Mouse (Mus musculus): ENCODE measurements at regions not wholly inside any gene's neighbourhood (a gene's known extent, or its start where the extent isn't known, plus 50 kb on each side); places are given as distances from the start of the nearest gene placed in this dataset.

DNA sequence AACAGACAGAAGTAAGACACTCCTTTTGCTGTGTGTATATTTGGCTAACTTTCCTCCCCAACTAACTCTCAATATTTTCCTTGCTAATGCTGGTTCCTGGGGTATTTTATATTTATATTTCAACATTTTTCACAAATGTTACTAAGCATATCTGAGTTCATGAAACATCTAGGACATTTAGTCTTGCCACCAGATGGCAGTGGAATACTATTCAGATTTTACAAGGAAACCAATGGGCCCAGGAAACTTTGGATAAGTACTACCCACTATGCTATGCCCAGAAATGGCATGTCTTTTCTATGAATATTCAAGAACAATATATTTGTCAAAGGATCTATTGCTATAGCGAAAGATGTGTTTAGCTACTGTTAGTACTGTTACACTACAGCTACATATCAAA is 251.1 kb downstream of the Car8 start:
- 67% methylated on average over 1 of the region's 1 CpGs for WGBS (ENCODE audit: insufficient replicate concordance)
- no peaks in the 10 kb centered on the region for H3K27me3 ChIP-seq
- no peak overlapping the region for H3K4me3 ChIP-seq (replicated peaks)
- no peak overlapping the region for H3K4me2 ChIP-seq
- no peak for ATAC-seq (ENCODE audit: insufficient read depth)
- no peaks in the 10 kb centered on the region for H3K4me1 ChIP-seq (replicated peaks)
- no peaks in the 10 kb centered on the region for H3K9me3 ChIP-seq (replicated peaks)
- no peak overlapping the region for H3K9ac ChIP-seq
- no peak overlapping the region for H3K27ac ChIP-seq (replicated peaks)
- H3K36me3 ChIP-seq (replicated peaks), result no peaks in the 10 kb centered on the region

DNA sequence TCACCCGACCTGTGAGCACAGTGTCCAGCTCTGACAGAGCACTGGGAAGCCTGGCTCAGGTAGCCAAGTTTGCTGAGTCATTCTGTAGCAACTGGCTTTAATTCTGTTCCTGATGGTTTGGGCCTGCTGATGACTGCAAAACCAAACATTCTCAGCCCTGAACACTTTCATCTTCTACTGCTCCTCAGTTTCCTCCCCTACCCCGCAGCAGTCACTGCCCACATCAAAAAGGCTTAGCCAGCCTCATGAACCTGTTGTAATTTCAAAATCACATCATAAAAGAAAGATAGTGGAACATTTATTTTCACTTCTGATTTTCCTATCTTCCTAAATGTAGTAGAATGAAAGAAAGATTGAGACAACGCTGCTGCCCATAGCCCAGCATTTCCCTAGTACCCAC is 251.5 kb downstream of the Car8 start:
- Histone ChIP-seq H3K4me3 (replicated peaks) (no peak overlapping the region), H3K36me3 (replicated peaks) (no peaks in the 10 kb centered on the region), H3K27ac (replicated peaks) (no peak overlapping the region), H3K9ac (no peak overlapping the region), H3K4me1 (replicated peaks) (no peaks in the 10 kb centered on the region), H3K4me2 (no peak overlapping the region), H3K27me3 (no peaks in the 10 kb centered on the region), H3K9me3 (replicated peaks) (no peaks in the 10 kb centered on the region)
- 48% methylated on average over 3 of the region's 3 CpGs for WGBS (ENCODE audit: insufficient replicate concordance)
- no peak for ATAC-seq (ENCODE audit: insufficient read depth)

DNA sequence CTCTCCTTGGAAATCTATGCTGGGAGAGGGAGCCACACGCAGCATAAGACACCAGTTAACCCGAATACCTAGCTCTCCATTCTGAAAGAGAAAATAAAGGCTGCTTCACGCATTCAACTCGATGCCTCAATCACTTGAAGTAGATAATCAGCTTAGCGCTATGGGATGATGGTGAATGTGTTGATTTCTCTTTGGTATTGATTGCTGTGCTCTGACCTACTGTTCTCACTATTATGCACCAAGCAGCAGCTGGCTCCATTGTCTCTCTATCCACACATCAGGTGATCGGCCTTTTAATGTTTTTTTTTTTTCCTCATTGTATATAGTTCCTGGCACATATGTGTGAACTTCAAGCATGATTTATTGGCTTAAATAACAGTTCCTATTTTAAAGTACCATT is 254.0 kb downstream of the Car8 start:
- no peaks in the 10 kb centered on the region for H3K27me3 ChIP-seq
- H3K9me3 ChIP-seq (replicated peaks), result no peaks in the 10 kb centered on the region
- H3K9ac ChIP-seq, result no peak overlapping the region
- no peak overlapping the region for H3K27ac ChIP-seq (replicated peaks)
- no peak for ATAC-seq (ENCODE audit: insufficient read depth)
- H3K4me1 ChIP-seq (replicated peaks), result no peaks in the 10 kb centered on the region
- H3K36me3 ChIP-seq (replicated peaks), result no peaks in the 10 kb centered on the region
- H3K4me3 ChIP-seq (replicated peaks), result no peak overlapping the region
- H3K4me2 ChIP-seq, result no peak overlapping the region
- 67% methylated on average over 6 of the region's 6 CpGs for WGBS (ENCODE audit: insufficient replicate concordance)

DNA sequence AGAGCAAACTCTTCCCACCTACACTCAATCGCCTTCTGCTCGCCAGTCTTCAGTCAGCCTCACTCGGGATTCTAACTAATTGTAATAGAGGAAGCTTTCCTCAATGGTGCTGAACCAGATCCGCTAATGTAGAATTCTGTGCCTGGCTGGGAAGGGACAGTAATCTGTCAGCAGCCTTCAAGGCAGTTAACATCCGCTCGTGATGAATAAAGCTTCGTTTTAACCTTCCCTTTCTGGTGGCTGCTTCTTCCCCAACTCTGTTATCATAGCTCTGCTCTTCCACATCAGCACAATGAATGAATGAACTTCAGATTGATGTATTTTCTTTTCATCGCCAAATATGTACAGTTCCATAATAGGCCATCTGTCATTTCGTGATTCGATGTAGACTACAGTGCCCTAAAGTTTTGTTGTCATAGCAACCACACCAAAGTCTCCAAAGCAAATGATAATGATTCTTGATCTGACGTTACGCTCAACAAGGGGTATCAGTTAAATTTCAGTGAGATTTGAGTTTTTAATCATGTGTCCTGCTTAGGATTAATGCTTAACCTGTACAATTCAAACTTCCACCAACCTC is 259.0 kb downstream of the Car8 start:
- H3K27ac ChIP-seq (replicated peaks), result no peak overlapping the region
- H3K4me3 ChIP-seq (replicated peaks), result no peak overlapping the region
- 69% methylated on average over 12 of the region's 12 CpGs for WGBS (ENCODE audit: insufficient replicate concordance)
- no peak for ATAC-seq (ENCODE audit: insufficient read depth)
- no peak overlapping the region for H3K9ac ChIP-seq
- H3K4me1 ChIP-seq (replicated peaks), result no peaks in the 10 kb centered on the region
- H3K36me3 ChIP-seq (replicated peaks), result no peaks in the 10 kb centered on the region
- no peaks in the 10 kb centered on the region for H3K27me3 ChIP-seq
- no peak overlapping the region for H3K4me2 ChIP-seq
- H3K9me3 ChIP-seq (replicated peaks), result no peaks in the 10 kb centered on the region

DNA sequence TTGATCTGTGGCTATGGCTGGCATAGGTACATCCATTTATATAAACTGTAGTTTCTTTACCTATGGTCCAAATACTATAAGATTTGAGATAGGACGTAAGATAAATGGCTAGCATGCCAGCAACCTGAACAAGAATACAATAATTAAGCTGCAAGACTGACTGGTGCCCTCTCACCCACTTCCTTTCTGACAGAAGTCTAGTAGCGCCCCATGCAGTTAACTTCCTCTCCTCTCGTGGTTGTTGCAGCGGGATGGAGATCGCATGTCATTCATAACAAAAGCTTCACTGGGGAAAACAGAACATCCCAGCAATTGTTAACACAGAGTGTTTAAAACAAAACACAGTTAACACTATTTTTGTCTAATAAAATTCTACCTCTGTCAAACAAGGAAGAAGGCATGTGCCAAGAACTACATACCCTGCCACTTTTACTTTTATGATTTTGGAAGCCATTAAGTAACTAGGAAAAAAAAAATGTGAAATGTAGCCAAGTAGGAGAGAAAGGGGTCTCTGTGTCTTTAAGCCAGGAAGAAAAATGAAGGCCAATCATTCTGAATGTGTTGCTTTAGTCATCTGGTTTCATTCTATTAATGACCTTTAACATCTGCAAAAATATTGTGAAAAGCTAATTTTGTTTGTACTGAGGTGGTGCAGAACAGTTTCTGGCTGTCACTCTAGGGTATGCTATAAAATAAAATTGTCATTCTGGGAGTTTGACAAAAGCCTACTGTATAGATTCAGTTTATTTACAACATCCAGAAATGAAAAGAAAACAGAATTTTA is 261.0 kb downstream of the Car8 start:
- Histone ChIP-seq H3K27me3 (no peaks in the 10 kb centered on the region), H3K9me3 (replicated peaks) (no peaks in the 10 kb centered on the region), H3K4me2 (no peak overlapping the region), H3K36me3 (replicated peaks) (no peaks in the 10 kb centered on the region), H3K4me1 (replicated peaks) (no peaks in the 10 kb centered on the region), H3K9ac (no peak overlapping the region), H3K27ac (replicated peaks) (no peak overlapping the region), H3K4me3 (replicated peaks) (no peak overlapping the region)
- WGBS (ENCODE audit: insufficient replicate concordance), result 25% methylated on average over 5 of the region's 5 CpGs
- ATAC-seq (ENCODE audit: insufficient read depth), result no peak

DNA sequence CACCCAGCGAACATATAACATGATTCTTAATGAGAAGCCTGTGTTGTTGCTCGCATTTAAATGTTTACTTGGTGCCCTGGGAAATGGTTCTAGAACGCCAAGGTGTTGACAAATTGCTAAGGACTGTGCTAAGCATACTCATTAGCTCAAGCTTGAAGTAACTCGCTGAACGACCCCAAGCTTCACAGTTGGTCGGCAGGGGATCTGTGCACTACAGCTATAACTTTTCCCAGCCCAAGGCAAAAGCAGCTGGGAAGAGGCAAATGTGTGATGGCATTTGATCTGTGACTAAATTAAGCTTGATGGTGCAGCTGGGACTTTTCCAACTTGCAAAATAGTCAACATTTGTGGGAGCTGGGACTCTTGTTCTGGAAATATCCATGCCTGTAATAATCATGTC is 268.6 kb downstream of the Car8 start:
- Histone ChIP-seq H3K27me3 (no peaks in the 10 kb centered on the region), H3K9me3 (replicated peaks) (no peaks in the 10 kb centered on the region), H3K4me2 (no peak overlapping the region), H3K4me1 (replicated peaks) (no peaks in the 10 kb centered on the region), H3K9ac (no peak overlapping the region), H3K27ac (replicated peaks) (no peak overlapping the region), H3K36me3 (replicated peaks) (no peaks in the 10 kb centered on the region), H3K4me3 (replicated peaks) (no peak overlapping the region)
- WGBS (ENCODE audit: insufficient replicate concordance), result 52% methylated on average over 6 of the region's 6 CpGs
- ATAC-seq (ENCODE audit: insufficient read depth), result no peak

DNA sequence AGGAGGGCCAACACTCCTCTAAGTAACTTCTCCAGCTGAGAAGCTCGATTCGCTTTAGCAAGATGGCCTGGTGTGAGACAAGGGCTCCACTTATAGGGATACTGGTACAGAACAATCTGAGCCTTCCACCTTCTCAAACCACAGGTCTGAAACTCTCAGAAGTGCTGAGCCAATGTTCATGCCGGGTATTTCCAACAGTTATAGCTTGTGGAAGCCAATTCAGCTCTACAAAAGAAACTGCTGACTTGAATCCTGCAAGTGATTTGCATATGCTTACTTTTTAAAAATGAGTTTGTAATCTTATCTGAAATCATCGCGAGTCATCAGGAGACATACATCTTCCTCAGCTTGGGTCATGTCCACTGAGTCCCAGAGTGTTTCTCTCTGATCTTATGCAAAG is 273.2 kb downstream of the Car8 start:
- Histone ChIP-seq H3K36me3 (replicated peaks) (no peaks in the 10 kb centered on the region), H3K27me3 (no peaks in the 10 kb centered on the region), H3K4me1 (replicated peaks) (no peaks in the 10 kb centered on the region), H3K27ac (replicated peaks) (no peak overlapping the region), H3K9ac (no peak overlapping the region), H3K4me2 (no peak overlapping the region), H3K9me3 (replicated peaks) (no peaks in the 10 kb centered on the region), H3K4me3 (replicated peaks) (no peak overlapping the region)
- ATAC-seq (ENCODE audit: insufficient read depth), result no peak
- 66% methylated on average over 5 of the region's 5 CpGs for WGBS (ENCODE audit: insufficient replicate concordance)

DNA sequence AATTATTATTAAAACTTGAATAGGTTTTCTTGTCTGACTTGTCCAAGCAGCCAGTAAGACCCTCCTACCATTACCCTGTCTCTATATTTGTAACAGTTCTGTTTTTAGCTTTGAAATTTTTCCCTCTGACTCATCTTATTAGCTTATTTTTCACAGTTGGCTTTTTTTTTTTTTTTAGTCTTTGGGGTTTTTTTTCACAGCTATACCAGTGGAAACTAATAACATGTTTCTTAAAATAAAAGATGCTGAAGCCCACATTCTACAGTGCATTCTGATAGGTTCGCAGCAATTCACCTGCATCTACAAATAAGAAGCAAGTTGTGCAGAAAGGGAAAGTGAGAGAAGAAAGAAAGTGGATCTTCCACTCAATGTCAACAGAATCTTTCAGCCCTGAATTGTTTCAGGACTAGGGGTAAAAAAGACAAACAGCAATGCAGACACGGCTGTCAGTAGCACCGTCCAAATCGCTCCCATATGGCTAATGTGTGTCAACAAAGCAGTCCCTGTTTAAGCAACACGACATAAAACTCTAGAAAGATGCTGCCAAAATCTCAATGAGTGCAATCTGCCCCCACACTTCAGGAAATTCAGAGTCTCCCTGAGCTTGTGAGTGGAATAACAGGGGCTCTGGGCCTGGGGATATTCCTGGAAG is 277.2 kb downstream of the Car8 start:
- WGBS (ENCODE audit: insufficient replicate concordance), result 49% methylated on average over 5 of the region's 5 CpGs
- Histone ChIP-seq H3K4me1 (replicated peaks) (no peaks in the 10 kb centered on the region), H3K36me3 (replicated peaks) (no peaks in the 10 kb centered on the region), H3K9me3 (replicated peaks) (no peaks in the 10 kb centered on the region), H3K4me2 (no peak overlapping the region), H3K27me3 (no peaks in the 10 kb centered on the region), H3K9ac (no peak overlapping the region), H3K27ac (replicated peaks) (no peak overlapping the region), H3K4me3 (replicated peaks) (no peak overlapping the region)
- ATAC-seq (ENCODE audit: insufficient read depth), result no peak

DNA sequence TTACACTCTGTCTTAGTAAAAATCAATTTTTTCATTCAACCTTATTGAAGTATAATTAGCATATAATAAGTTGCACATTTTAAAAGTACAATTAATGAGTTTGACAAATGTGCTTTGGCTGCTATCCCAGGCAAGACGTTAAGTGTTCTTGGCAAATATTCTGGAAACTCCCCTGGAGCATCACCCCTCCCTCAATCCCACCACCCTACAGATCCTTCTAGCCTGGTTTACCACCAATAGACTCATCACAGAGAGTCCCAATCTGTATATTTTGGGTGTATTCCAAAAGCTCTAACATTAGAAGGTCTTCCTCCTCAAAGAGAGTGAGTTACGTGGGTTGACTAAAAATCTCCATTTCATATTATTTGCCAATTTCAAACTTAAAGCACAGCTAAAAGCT is 278.5 kb downstream of the Car8 start:
- no peak overlapping the region for H3K9ac ChIP-seq
- WGBS (ENCODE audit: insufficient replicate concordance), result 67% methylated on average over 2 of the region's 2 CpGs
- no peaks in the 10 kb centered on the region for H3K36me3 ChIP-seq (replicated peaks)
- no peak overlapping the region for H3K4me3 ChIP-seq (replicated peaks)
- H3K4me2 ChIP-seq, result no peak overlapping the region
- H3K27me3 ChIP-seq, result no peaks in the 10 kb centered on the region
- H3K27ac ChIP-seq (replicated peaks), result no peak overlapping the region
- no peak for ATAC-seq (ENCODE audit: insufficient read depth)
- H3K4me1 ChIP-seq (replicated peaks), result no peaks in the 10 kb centered on the region
- no peaks in the 10 kb centered on the region for H3K9me3 ChIP-seq (replicated peaks)

DNA sequence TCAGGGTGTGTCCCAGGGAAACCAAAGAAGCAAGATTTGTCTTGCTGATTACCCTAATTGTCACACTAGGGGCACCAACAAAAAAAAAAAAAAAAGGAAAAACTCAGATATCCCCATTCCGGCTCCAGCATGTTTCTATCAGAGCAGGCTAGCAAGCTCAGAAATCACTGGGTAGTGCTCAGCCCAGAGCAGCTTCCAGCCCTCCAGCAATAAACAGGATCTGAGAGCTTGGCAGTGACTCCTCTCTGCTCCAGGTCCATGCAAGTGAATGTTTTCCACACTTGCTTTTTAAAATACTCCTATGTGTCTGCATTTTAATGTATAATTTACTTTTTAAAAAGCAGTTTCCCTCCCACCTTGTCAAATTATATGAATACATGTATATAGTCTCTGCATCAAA is 290.8 kb downstream of the Car8 start:
- Histone ChIP-seq H3K4me2 (no peak overlapping the region), H3K9ac (no peak overlapping the region), H3K27ac (replicated peaks) (no peak overlapping the region), H3K36me3 (replicated peaks) (no peaks in the 10 kb centered on the region), H3K27me3 (no peaks in the 10 kb centered on the region), H3K4me3 (replicated peaks) (no peak overlapping the region), H3K9me3 (replicated peaks) (no peaks in the 10 kb centered on the region), H3K4me1 (replicated peaks) (no peaks in the 10 kb centered on the region)
- 66% methylated on average over 1 of the region's 1 CpGs for WGBS (ENCODE audit: insufficient replicate concordance)
- no peak for ATAC-seq (ENCODE audit: insufficient read depth)

DNA sequence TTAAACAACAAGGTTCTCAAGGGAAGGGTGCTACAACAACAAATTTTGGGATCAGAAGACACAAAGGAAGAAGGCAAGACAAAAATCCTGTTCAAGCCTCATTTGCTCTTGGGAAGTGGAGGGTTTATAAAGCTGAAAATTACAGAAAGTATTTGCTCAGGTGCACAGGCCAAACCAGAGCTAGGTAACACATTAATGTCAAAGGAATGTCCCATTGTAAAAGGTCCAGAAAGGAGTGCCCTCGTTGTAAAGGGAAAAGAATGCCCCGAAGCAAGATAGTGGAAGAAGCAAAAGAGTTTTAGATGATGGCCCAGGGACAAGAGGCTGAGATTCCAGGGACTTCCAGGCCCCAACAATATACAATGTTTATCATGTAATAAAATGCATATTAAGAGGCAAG is 317.3 kb downstream of the Car8 start:
- Histone ChIP-seq H3K27me3 (no peaks in the 10 kb centered on the region), H3K4me2 (no peak overlapping the region), H3K9ac (no peak overlapping the region), H3K36me3 (replicated peaks) (no peaks in the 10 kb centered on the region), H3K4me1 (replicated peaks) (no peaks in the 10 kb centered on the region), H3K27ac (replicated peaks) (no peak overlapping the region), H3K9me3 (replicated peaks) (no peaks in the 10 kb centered on the region), H3K4me3 (replicated peaks) (no peak overlapping the region)
- WGBS (ENCODE audit: insufficient replicate concordance), result 37% methylated on average over 2 of the region's 2 CpGs
- no peak for ATAC-seq (ENCODE audit: insufficient read depth)

All from liver, embryonic 15.5 days (tissue).